23 mouse cellular contexts compared by ENCODE assay signal in genomic region chr2:156747315-156747714, GRCm38 (mm10). TPM values are rescaled to one million over a fixed set of nuclear protein-coding genes. Genes with fewer than 3 reads are reported as not detected.
DNase-seq lines count a peak whose midpoint lies in the region; ATAC-seq and TF ChIP-seq lines count a peak whose summit lies in the region.
"Had no signal": no experiment of that assay in that cellular context is flagged by ENCODE, and none has a peak within 500 bp of the region (broad histone marks: within the 10 kb centered on the region; RNA-seq: fewer than 3 reads in every experiment).

No protein-coding gene starts in this region.

- no peaks in the 10 kb centered on the region for H3K9me3 ChIP-seq in hindbrain, embryonic 13.5 days
- H3K9me3 ChIP-seq in hindbrain, postnatal 0 days (ENCODE audit: low read length), result no peaks in the 10 kb centered on the region
- H3K9me3 ChIP-seq: forebrain, embryonic 12.5 days; forebrain, embryonic 15.5 days; heart, embryonic 13.5 days; hindbrain, embryonic 15.5 days; intestine, embryonic 15.5 days had no signal

- DNase-seq in adrenal gland, postnatal 14 days, result peak; percentile 77
- no peak for DNase-seq in adrenal gland, adult (ENCODE audit: inconsistent age in 2 of 2, low spot score in 1 of 2)
- no peak for DNase-seq in hindbrain, postnatal 0 days (ENCODE audit: low spot score)
- DNase-seq in adipocyte (ENCODE audit: low spot score), result peak; percentile 67
- no peak for DNase-seq in urinary bladder, postnatal 10 days (ENCODE audit: low spot score)
- DNase-seq: adrenal gland, adult 2 months; B cell, adult 2 months; cerebellum, adult 18-20 months; cerebellum, adult 9-10 months; cerebellum, postnatal 14 days; gastrocnemius, postnatal 25 days; heart, adult 18-20 months; heart, postnatal 14 days; heart, postnatal 4 days; kidney, adult 11 months; kidney, adult 8-10 months had no signal

- H3K27ac ChIP-seq in hindbrain, embryonic 13.5 days, result 0 out of 2 replicates have a peak overlapping the region, but pooled peaks have one; percentile 35
- H3K27ac ChIP-seq in hindbrain, postnatal 0 days, result no peak overlapping the region
- H3K27ac ChIP-seq: forebrain, embryonic 12.5 days; forebrain, embryonic 15.5 days; heart, embryonic 13.5 days; hindbrain, embryonic 15.5 days; intestine, embryonic 15.5 days had no signal

- H3K27me3 ChIP-seq in hindbrain, embryonic 13.5 days, result no peaks in the 10 kb centered on the region
- H3K27me3 ChIP-seq in hindbrain, postnatal 0 days (ENCODE audit: insufficient read depth, low read length), result no peaks in the 10 kb centered on the region
- H3K27me3 ChIP-seq: CH12.LX; forebrain, embryonic 12.5 days; forebrain, embryonic 15.5 days; heart, embryonic 13.5 days; hindbrain, embryonic 15.5 days; intestine, embryonic 15.5 days had no signal

- peaks cover 20% of the 10 kb centered on the region for H3K4me1 ChIP-seq in hindbrain, embryonic 13.5 days (replicated peaks)
- H3K4me1 ChIP-seq in hindbrain, postnatal 0 days (ENCODE audit: insufficient read depth, low read length), result 0 out of 2 replicates have a peak, but pooled peaks cover 3% of the 10 kb centered on the region

- H3K4me3 ChIP-seq in hindbrain, embryonic 13.5 days, result no peak overlapping the region
- H3K4me3 ChIP-seq in hindbrain, postnatal 0 days (ENCODE audit: low read length), result no peak overlapping the region
- H3K4me3 ChIP-seq: forebrain, embryonic 12.5 days; forebrain, embryonic 15.5 days; heart, embryonic 13.5 days; hindbrain, embryonic 15.5 days; intestine, embryonic 15.5 days had no signal

- no peak for ATAC-seq in hindbrain, embryonic 13.5 days (ENCODE audit: low FRiP score)
- no peak for ATAC-seq in hindbrain, postnatal 0 days
- ATAC-seq: forebrain, embryonic 15.5 days; intestine, embryonic 15.5 days had no signal

- 92% methylated on average over 3 of the region's 3 CpGs for WGBS in hindbrain, embryonic 13.5 days
- WGBS in hindbrain, postnatal 0 days, result 86% methylated on average over 3 of the region's 3 CpGs

- H3K4me2 ChIP-seq in hindbrain, embryonic 13.5 days, result no peak overlapping the region
- no peak overlapping the region for H3K4me2 ChIP-seq in hindbrain, postnatal 0 days (ENCODE audit: low read depth, low read length)
- H3K4me2 ChIP-seq: forebrain, embryonic 12.5 days; forebrain, embryonic 15.5 days; heart, embryonic 13.5 days; hindbrain, embryonic 15.5 days; intestine, embryonic 15.5 days had no signal

- no peak overlapping the region for H3K9ac ChIP-seq in hindbrain, embryonic 13.5 days
- no peak overlapping the region for H3K9ac ChIP-seq in hindbrain, postnatal 0 days (replicated peaks; ENCODE audit: low read length)
- H3K9ac ChIP-seq: forebrain, embryonic 12.5 days; forebrain, embryonic 15.5 days; heart, embryonic 13.5 days; hindbrain, embryonic 15.5 days; intestine, embryonic 15.5 days had no signal

- TF ChIP-seq CTCF in hindbrain, postnatal 0 days (IDR thresholded peaks at IDR 0.05; ENCODE audit: low read depth), result no peak

- H3K36me3 ChIP-seq in hindbrain, embryonic 13.5 days, result peaks cover 77% of the 10 kb centered on the region
- peaks cover 41% of the 10 kb centered on the region for H3K36me3 ChIP-seq in hindbrain, postnatal 0 days (ENCODE audit: insufficient read depth, low read length)

RNA-seq across cellular contexts. Expression of gene Myl9, which starts 27.9 kb away (rescaled TPM):
- total RNA-seq in adrenal gland, postnatal 14 days (2021), result 54.6 and 70.5 TPM in 2 replicates
- polyA plus RNA-seq in hindbrain, embryonic 13.5 days (2015; fragmentation: Nextera tagmentation; extraction: Ambion mirVana), result 39.1 and 53.3 TPM in 2 replicates
- 38.4 and 41.7 TPM in 2 replicates for total RNA-seq in hindbrain, postnatal 0 days (2014; rRNA removed)
- polyA plus RNA-seq in hindbrain, postnatal 0 days (2015; fragmentation: Nextera tagmentation; extraction: Ambion mirVana), result 32.5 and 38.4 TPM in 2 replicates
- total RNA-seq: CH12.LX had no signal

Comparison
In these comparisons a context has a peak if more than half of its experiments do, and no peak if none do; other contexts are left out.
1. DNase-seq: peak in adrenal gland, postnatal 14 days (single experiment) and adipocyte (single experiment); none in adrenal gland, adult (0 of 2), hindbrain, postnatal 0 days (single experiment) and urinary bladder, postnatal 10 days (single experiment).